Mouse (Mus musculus) 416B (cell line): ENCODE measurements around the gene Prl8a1.

Experiments used
- DNase-seq: peaks from one replicate; pipeline ENCODE4 v3.0.0; 2011; ENCODE audit warnings: low read depth

Gene Prl8a1

DNA sequence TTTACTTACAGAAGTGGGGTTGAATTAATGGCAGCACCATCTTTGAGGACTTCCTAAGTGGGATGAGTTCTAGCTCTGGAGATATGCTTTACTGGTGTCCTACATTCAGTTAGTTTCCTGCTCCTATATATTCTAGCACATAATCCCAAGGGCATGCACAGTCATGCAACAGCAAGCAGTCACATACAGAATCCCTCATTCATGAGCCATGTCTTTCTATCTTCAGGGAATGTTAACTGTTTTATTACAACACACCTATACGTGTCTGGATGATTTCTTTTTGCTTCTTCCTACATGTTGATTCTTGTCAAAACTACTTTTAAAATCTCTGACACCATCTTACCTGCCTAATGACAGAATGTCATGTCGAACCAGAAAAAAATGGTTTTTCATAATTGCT, at the start of gene Prl8a1:
Gene Prl8a1, minus strand, starts transcription at position 101 of the 400 bp plus-strand sequence.
- no peak for DNase-seq

- DNase-seq, result no peak
Measured at GRCm38 (mm10) chr13:27610482-27610881, 28.5 kb upstream of the Prl8a1 start, which contains the start of gene Prl7b1. Gene Prl7b1 (minus strand): TSS chr13:27610582.

DNA sequence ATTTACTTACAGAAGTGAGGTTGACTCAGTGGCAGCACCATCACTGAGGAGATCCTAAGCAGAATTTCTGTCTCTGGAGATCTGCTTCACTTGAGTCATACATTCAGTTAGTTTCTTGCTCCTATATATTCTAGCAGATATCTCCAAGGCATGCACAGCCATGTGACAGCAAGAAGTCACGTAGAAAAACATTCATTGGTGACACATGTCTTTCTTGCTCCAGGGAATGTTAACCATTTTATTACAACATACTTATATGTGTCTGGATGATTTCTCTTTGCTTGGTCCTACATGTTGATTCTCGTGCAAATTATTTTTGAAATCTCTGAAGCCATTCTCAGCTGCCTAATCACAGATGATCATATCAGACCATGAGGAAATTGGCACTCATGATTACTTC, 17.5 kb downstream of the Prl8a1 start, which contains the start of gene Prl8a9:
Gene Prl8a9, minus strand, starts transcription at position 101 of the 400 bp plus-strand sequence.
- no peak for DNase-seq

GRCm38 (mm10) chr13:27553336-27553735, 28.6 kb downstream of the Prl8a1 start:
- DNase-seq, result no peak
